Mouse (Mus musculus): ENCODE data around the gene AI837181.

DNA sequence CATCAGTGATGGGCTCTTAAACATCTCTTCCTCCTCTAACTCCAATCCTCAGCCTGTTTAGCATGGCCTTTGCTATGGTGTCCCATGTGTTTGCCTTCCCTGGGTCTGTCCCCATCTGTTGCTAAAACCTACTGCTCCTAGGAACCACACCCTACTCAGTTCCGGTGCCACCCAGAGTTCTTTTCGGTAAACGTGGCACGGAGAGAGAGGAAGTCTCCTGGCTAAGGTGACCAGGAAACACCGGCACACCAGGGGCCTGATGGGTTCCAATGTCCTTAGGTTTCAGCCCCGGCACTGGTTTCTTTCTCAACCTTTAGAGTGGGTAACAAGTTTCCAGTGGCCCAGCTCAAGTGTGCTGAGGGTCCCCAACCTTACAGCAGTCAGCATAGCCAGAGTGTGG, 4.4 kb upstream of the AI837181 start:
- TF ChIP-seq POLR2A (IDR thresholded peaks at IDR 0.05; ENCODE audit: insufficient read depth, low read depth, low read length) (no peak), EP300 (IDR thresholded peaks at IDR 0.05; ENCODE audit: insufficient read depth, low read depth, low read length) (no peak)
